Mouse (Mus musculus) gastrocnemius, postnatal 36 days (tissue): Measurements from ENCODE around the gene Neb. TPM values are rescaled to one million over a fixed set of nuclear protein-coding genes. Genes with fewer than 3 reads are reported as not detected.

Experiments used
- DNase-seq, 2 experiments: peaks; one replicate each; pipeline ENCODE4 v3.0.0; 2022
- intact Hi-C: fragments of 180-260 bp; cut with DNase I; formaldehyde crosslinking; loops from one replicate; pipeline ENCODE4 v1.15.1; 2025
- total RNA-seq, 2 experiments: library from RNA; stranded (reverse); gene quantifications; 2 replicates each; pipeline ENCODE4 v1.2.3; 2021

Neb gene
- total RNA-seq, 2 experiments from 2014 or later: 5,410 to 6,385 TPM

- intact Hi-C loops: no loop called here
These were observed 581 bp upstream of the Neb start for GRCm38 (mm10) chr2:52378848-52379261.

GRCm38 (mm10) chr2:52377706-52378447, 397 bp downstream of the Neb start:
- intact Hi-C loops: no loop called here
- DNase-seq: no peak

More at GRCm38 (mm10) chr2:52378848-52379261, 581 bp upstream of the Neb start:
- DNase-seq: no peak

GRCm38 (mm10) chr2:52374706-52375105, 3.6 kb downstream of the Neb start:
- intact Hi-C loops: loop anchor here (5.0 kb wide), 1 partner anchor 42 kb away; no protein-coding TSS in a partner anchor
- no peak for DNase-seq

- intact Hi-C loops: loop anchor here (5.0 kb wide), 1 partner anchor 40 kb away; no protein-coding TSS in a partner anchor
These were observed 5.8 kb downstream of the Neb start for GRCm38 (mm10) chr2:52372480-52372879.

GRCm38 (mm10) chr2:52372080-52372479, 6.2 kb downstream of the Neb start:
- no peak for DNase-seq
- intact Hi-C loops: loop anchor here (5.0 kb wide), 1 partner anchor 40 kb away; no protein-coding TSS in a partner anchor

More at GRCm38 (mm10) chr2:52372480-52372879, 5.8 kb downstream of the Neb start:
- DNase-seq: no peak

- peak; percentile 29 to 46 for DNase-seq
- intact Hi-C loops: loop anchor here (5.0 kb wide), 1 partner anchor 39 kb away; no protein-coding TSS in a partner anchor
These were observed 7.2 kb downstream of the Neb start for GRCm38 (mm10) chr2:52371066-52371465.

- intact Hi-C loops: loop anchor here (5.0 kb wide), 1 partner anchor 37 kb away; no protein-coding TSS in a partner anchor
- no peak for DNase-seq
These were observed 8.7 kb downstream of the Neb start for GRCm38 (mm10) chr2:52369622-52370021.

- DNase-seq: no peak
- intact Hi-C loops: no loop called here
These were observed 10.6 kb downstream of the Neb start for GRCm38 (mm10) chr2:52367665-52368064.

GRCm38 (mm10) chr2:52367248-52367647, 11.0 kb downstream of the Neb start:
- no peak for DNase-seq
- intact Hi-C loops: no loop called here

GRCm38 (mm10) chr2:52361086-52361485, 17.2 kb downstream of the Neb start:
- intact Hi-C loops: no loop called here
- DNase-seq: no peak

- no peak for DNase-seq
- intact Hi-C loops: no loop called here
These were observed 18.6 kb downstream of the Neb start for GRCm38 (mm10) chr2:52359722-52360121.

- intact Hi-C loops: no loop called here
- DNase-seq: no peak
These were observed 20.1 kb downstream of the Neb start for GRCm38 (mm10) chr2:52358156-52358555.

- intact Hi-C loops: no loop called here
- DNase-seq: no peak
These were observed 27.2 kb downstream of the Neb start for GRCm38 (mm10) chr2:52351029-52351428.

- intact Hi-C loops: no loop called here
- DNase-seq: no peak
These were observed 37.3 kb downstream of the Neb start for GRCm38 (mm10) chr2:52340990-52341389.

- DNase-seq: peak in 1 of 2 experiments; percentile 35
- intact Hi-C loops: no loop called here
These were observed 42.7 kb downstream of the Neb start for GRCm38 (mm10) chr2:52335556-52335955.

- DNase-seq: peak in 1 of 2 experiments; percentile 46
- intact Hi-C loops: no loop called here
These were observed 43.2 kb downstream of the Neb start for GRCm38 (mm10) chr2:52335087-52335486.

GRCm38 (mm10) chr2:52333535-52333934, 44.7 kb downstream of the Neb start:
- intact Hi-C loops: loop anchor here (5.0 kb wide), 1 partner anchor 39 kb away; no protein-coding TSS in a partner anchor
- DNase-seq: no peak

- no peak for DNase-seq
- intact Hi-C loops: loop anchor here (5.0 kb wide), 1 partner anchor 41 kb away; no protein-coding TSS in a partner anchor
These were observed 46.5 kb downstream of the Neb start for GRCm38 (mm10) chr2:52331761-52332160.

GRCm38 (mm10) chr2:52327244-52327815, 50.9 kb downstream of the Neb start:
- intact Hi-C loops: loop anchor here (5.0 kb wide), 2 partner anchors 60 to 75 kb away; no protein-coding TSS in a partner anchor
- DNase-seq: no peak

GRCm38 (mm10) chr2:52321866-52322265, 56.4 kb downstream of the Neb start:
- intact Hi-C loops: no loop called here
- no peak for DNase-seq

GRCm38 (mm10) chr2:52320175-52320574, 58.1 kb downstream of the Neb start:
- DNase-seq: no peak
- intact Hi-C loops: no loop called here
